Mouse (Mus musculus) heart, adult 9 months (tissue): ENCODE measurements around the gene Asgr2.
"Not testable (repeated sequence)": the region's sequence is repeated elsewhere in the genome, so short reads cannot be mapped to it uniquely, and the experiment has no call there.

Source experiments
- DNase-seq, 2 experiments: peaks; one replicate each; pipeline ENCODE4 v3.0.0; 2022; ENCODE audit warnings: low spot score in 2 of 2

Gene Asgr2

DNA sequence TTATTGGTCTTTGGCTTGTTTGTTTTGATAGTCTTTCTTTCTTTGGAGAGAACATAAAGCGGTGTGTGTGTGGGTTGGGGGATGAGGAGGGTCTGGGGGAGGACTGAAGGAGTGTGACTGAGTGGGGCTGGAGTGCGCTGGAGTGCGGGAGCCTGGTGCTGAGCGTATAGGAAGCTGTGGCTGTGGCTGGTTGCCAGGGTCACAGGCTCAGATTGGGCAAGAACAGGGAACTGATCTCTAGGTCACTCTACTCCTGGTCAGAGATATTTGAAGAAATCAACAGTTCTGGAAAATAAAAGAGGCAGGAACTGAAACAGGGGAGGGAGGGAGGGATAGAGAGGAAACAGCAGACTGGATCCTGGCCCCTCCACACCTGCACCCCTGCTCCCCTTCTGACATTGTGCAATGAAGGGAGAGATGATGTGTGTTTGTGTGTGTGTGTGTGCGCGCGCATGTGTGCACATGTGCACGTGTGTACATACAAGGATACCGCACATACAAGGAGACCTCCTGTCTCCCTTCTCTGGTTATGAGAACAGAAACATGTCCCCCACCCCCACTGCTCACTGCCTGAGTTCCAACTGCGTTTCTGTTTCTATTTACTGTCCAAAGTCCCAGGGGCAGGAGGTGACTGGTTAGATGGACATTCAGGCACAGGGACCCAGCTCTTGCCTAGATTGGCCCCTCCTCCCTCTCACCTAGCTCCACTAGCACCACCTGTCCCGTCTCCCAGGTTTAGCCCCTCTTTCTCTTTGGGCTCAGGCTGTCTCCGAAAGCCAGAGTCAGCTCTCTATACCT, at the start of gene Asgr2:
Gene Asgr2 (plus strand): TSS at position 659 of the 798 bp plus-strand sequence.
- DNase-seq, result peak in 1 of 2 experiments; percentile 55

DNA sequence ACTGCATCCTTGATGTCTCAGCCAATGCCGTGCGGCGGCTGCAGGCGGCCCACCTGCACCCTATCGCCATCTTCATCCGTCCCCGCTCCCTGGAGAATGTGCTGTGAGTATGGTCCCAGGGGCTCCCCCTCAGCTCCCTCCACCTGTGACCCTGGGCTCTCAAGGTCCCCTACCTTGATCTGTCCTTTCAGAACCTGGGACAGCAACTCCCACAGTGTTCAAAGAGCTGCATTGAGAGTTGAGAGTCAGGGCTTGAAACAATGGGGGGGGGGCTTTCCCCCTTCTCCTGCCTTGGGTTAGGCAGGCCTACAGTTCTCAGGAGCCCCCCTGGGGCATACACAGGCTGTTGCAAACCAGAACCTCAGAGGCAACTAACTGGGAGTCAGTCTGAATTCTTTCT, 48.8 kb upstream of the Asgr2 start:
- no peak for DNase-seq

DNA sequence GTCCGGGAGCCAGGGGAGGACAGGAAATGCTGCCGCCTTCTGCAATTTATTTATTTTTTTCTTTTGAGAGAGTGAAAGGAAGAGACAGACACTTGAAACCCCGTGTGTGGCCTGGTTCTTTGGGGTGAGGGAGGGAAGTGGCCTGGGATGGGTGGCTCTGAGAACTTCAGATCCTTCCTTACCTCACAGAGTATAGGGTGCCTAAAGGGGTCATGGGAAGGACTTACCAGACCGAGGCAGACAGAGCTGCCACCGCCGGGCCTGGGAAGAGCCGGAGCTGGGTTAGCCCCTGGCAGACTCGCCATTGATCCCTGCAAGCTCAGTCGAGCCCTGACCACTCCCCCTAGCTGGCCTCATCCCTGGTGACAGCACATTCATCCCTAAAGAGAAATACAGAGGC, 47.0 kb upstream of the Asgr2 start:
- no peak for DNase-seq

GRCm38 (mm10) chr11:70049366-70049765, 43.1 kb upstream of the Asgr2 start:
- no peak for DNase-seq

- DNase-seq, result no peak
Measured at GRCm38 (mm10) chr11:70049816-70050215, 42.6 kb upstream of the Asgr2 start.

DNA sequence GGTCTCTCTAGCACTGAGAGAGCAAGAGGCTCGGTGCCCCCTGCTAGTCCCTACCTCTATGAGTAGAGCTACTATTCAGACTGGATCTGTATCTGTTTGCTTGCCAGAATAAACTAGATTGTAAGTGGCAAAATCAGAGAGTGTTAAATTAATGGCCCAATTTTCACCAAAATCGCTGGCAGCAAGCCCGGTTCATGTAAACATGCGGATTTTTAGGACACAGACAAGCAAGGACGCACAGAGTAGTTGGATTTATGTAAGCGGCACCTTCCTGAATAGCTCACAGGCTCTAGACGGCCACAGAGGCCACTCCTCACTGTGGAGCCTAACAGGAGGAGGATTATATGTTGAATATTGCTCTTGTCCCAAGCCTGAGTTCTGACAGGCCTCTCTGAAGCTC, 39.3 kb upstream of the Asgr2 start:
- no peak for DNase-seq

DNA sequence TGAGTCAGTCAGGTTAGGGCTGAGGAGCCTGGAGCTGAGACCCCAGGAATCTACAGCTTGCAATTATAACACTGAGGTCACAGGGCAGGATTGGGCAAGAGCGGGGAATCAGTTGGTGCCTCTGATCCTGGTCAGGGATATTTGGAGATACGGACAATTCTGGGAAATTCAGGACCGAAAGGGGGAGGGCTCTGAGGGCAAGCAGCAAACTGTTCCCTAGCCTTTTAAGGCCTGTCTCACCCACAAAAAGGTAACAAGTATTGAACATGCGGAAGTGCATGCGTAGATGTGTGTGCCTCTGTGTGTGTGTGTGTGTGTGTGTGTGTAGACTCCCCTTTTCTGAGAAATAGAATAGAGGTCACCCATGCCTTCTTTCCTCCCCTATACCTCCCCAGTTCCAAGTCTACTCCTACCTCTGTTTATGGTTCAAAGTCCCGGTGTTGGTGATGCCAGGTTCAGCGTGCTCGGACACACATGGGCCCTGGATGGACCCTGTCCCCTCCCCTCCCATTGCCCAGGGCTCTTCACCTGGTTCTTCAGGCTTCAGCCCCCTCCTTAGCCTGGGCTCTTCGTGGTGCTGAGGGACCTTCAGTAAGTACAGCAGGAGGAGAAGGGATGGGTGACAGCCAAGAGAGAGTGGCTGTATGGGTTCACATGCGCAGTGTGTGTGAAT, 38.4 kb upstream of the Asgr2 start, which contains the start of gene Asgr1:
Gene Asgr1 (plus strand): TSS at position 188 of the 673 bp plus-strand sequence.
- no peak for DNase-seq

DNA sequence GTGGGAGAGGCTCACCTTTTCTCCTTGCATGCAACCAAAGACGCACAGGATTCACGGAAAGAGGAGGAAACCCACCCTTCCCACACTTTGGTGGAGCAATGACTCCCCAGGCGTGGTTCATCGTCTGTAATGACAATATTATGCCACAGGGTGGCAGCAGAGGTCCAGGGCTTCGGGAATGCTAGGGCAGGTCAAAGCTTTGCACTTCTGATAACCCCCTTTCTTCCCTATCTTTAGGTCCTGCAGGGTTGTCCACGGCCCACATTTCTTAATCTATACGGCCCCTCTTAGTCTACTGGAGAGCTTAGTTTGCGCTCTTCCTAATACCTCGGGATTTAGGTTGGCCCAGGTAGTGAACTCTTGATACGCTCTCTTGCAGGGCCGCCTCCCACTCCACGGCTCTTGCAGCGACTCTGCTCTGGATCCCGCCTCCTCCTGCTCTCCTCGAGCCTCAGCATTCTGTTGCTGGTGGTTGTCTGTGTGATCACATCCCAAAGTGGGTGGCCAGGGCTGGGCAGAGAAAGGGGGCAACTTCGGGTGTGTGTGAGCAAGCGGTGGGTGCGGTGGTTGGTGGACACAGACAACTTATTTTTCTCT, 36.7 kb upstream of the Asgr2 start:
- DNase-seq, result peak; percentile 37 to 59

DNA sequence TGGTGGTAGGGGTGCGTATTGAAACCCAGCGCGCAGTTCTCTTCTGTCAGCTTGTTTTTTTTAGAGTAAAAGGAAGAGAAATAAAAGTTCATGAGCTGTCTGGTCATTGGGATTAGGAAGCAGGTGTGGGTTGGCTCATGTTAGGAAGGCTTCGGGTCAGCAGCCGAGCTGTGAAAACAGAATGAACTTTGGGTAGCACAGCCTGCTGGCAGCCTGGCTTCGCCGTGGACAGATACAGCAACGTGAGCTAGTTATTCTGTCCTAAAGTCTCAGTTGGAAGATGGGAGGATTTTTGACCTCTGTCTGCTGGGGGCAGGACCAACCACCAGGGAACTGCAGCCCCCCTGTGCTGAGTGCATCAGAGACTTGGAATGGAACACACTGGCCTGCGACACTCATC, 34.6 kb upstream of the Asgr2 start:
- no peak for DNase-seq

DNA sequence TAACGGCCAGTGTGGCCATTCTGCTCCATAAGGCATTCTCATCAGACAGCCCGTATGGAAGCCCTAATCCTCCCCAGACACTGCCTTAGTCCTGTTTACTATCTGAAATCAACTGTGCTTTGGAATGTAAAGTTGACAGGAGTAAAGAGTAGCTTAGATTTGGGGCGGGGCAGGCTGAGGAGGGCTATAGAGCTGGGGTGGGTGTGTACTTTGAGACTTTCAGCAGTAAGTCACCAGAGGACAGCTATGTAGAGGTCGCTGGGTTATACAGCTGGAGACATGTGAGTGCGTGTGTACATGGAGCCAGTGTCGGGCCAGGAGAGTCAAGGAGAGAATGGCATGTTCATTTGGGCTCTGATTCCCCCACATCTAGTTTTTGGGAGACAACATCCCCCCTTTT, 32.5 kb upstream of the Asgr2 start:
- DNase-seq, result no peak

GRCm38 (mm10) chr11:70063053-70063452, 29.4 kb upstream of the Asgr2 start:
- no peak for DNase-seq

DNA sequence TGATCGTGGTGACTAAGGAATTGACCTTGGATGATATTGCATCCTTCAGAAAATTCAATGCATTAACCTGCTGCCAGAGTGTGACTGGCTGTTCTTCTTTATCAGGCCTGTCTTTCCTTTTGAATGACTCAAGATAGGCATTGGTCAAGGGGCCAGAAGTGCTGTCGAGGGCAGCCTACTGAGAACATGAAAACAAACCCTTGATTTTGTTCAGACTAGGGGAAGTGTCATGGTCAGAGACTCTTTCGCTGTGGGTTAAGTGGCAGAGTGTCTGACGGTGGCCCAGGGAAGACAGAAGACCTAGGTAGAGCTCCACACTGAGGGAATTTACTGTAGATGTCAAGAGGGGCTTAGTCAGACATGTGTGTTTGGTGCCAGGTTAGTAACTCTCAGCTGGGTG, 25.7 kb upstream of the Asgr2 start:
- no peak for DNase-seq

DNA sequence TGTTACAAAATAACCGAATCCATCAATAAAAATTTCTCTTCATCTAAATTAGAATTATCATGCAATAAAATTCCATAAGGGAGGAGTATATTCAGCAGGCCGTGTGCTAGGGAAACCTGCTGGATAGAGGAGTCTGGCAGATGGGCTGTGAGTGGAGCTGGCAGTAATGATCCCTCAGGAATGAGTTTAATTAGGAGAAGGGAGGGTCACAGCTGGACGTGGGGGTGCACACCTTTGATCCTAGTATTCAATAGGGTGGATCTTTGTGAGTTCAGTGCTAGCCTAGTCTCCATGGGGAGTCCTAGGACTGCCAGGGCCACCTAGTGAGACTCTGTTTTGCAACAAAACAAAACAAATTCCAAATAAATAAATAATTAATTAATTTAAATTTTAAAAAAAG, 24.2 kb upstream of the Asgr2 start:
- DNase-seq, result no peak

- DNase-seq, result no peak
Measured at GRCm38 (mm10) chr11:70070057-70070456, 22.4 kb upstream of the Asgr2 start.

DNA sequence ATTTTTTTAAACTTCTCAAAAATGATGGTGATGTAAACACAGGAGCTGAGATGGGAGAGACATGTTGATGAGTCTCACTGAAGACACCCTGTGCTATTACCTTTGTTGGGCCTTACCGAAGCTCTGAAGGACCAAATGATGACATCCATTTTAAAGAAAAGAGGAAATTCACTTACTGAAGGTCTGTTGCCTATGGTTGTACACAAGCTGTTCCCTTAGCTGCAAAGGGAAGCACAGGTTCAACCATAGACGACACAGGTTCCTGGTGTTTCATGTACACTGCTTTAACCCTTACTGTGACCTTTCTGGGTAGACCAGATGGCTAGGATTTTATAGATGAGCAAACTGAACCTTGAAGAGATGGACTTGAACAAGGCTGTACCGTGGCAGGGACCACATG, 21.8 kb upstream of the Asgr2 start:
- DNase-seq, result not testable (repeated sequence)

DNA sequence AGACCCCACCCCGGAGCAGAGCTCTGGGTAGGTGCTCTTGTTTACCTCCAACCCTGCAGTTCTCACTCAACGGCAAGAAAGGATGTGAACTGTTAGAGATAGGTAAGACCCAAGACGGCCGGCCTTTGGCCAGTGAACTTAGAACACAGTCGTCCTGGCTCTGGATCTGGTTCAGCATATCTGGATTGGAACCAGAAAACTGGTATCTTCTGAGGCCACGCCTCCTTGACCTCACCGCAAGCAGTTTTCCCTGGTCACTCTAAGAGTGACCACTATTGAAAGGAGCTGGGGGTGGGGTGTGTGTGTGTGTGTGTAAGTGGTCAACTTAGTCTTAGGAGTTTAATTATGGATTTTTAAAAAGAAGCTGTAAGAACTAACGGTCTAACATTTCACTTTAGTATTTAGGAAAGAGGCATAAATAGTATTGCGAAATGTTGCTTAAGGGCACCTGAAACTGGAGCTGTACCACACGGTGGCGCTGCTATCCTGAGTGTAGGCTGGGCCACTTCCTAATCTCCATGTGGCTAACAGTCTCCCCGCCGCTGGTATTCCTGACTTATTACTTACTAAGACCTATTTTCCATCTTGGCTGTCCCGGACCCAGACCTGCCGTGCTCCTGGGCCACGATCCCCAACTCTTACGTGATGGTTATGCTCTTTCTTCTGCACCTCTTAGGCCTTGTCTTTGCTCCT, 17.9 kb upstream of the Asgr2 start:
- DNase-seq, result peak; percentile 30 to 62

GRCm38 (mm10) chr11:70075581-70075980, 16.9 kb upstream of the Asgr2 start:
- DNase-seq, result no peak

- no peak for DNase-seq
Measured at GRCm38 (mm10) chr11:70077441-70077840, 15.0 kb upstream of the Asgr2 start.

GRCm38 (mm10) chr11:70079175-70079574, 13.3 kb upstream of the Asgr2 start:
- no peak for DNase-seq

DNA sequence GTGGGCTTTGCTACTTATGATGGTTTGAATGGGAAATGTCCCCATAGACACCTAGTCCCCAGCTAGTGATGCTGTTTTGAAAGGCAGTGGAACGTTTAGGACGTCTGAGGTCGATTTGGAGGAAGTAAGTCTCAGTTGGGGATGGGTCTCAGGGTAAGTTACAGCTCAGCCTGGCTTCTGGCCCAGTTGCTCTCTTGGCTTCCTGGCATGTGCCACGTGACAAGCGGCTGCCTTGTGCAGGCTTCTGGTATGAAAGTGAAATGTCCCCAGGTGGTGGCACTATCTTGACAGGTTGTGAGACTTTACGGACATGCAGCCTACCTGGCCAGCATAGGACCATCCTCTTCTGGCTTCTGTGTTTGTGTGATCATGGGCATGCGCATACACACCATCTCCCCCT, 12.5 kb upstream of the Asgr2 start:
- peak; percentile 23 to 28 for DNase-seq

- DNase-seq, result no peak
Measured at GRCm38 (mm10) chr11:70080803-70081590, 11.4 kb upstream of the Asgr2 start.
